Mouse (Mus musculus): Measurements from ENCODE around the gene Gm17428. TPM values are rescaled to one million over a fixed set of nuclear protein-coding genes. Genes with fewer than 3 reads are reported as not detected.
"Not testable (repeated sequence)": the region's sequence is repeated elsewhere in the genome, so short reads cannot be mapped to it uniquely, and the experiment has no call there.

The Gm17428 gene
- total RNA-seq, 2 experiments from 2014 or later = not detected

GRCm38 (mm10) chr14:54948781-54949180 lies 28.0 kb upstream of the Gm17428 start:
- ATAC-seq (replicated peaks; ENCODE audit: low FRiP score, poor library complexity, severe bottlenecking) = no peak

DNA sequence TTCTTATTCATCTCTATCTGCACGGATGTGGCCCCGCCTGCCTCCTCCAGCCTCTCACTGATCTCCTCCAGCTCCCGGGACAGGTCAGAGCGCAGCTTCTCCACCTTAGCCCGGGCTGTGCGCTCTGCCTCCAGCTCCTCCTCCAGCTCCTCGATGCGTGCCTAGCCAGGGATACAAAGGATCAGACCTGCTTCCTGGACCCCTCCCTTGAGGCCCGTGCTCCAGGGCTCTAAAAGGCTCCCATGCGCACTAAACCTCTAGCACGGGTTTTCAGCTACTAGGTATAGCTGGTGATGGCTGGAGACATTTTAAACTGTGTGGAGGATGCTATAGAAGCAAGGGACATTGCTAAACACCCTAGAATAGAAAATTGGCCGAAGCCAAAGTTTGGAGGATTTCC lies 26.2 kb upstream of the Gm17428 start:
- no peak for ATAC-seq (replicated peaks; ENCODE audit: low FRiP score, poor library complexity, severe bottlenecking)

DNA sequence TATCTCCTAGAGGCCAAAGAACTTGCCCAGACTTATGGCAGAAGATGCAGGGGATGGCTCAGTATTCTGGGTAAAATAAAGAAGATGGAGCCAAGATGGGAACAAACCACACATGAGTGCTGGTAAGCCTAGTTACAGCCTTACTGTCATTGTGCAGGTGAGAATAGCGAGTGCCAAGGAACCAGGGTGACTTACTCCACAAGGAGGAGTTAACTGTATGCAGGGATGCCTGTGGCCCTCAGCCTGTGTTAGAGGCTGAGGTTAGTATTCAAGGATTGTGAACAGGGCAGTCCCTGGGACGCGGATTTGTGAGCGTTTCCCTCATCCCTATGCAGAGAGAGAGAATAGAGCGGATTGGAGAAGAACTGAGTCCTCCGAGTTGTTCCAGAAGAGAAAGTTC lies 25.1 kb upstream of the Gm17428 start:
- no peak for ATAC-seq (replicated peaks; ENCODE audit: low FRiP score, poor library complexity, severe bottlenecking)

DNA sequence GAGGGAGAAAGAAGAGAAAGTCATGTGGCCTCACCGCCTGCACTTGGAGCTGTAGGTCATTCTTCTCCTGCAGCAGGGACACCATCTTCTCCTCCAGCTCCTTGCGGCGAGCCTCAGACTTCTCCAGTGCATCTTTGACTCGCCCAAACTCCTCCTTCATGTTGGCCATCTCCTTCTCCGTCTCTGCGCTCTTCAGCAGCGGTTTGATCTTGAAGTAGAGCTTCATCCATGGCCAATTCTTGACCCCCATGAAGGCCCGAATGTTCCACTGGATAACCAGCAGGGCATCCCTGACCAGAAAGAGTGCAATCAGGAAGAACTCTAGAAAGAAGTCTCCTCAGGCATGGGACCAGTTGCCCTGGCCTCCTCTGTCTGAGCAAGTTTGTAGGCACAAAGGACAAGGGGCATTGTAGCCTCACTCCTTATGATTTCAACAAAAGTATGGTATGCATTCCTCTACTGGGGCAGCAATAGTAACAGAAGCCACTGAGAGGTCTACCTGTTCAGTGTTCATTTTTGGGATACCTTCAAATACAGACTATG lies 23.0 kb upstream of the Gm17428 start:
- ATAC-seq (replicated peaks; ENCODE audit: low FRiP score, poor library complexity, severe bottlenecking) = no peak

GRCm38 (mm10) chr14:54954474-54954873 lies 22.3 kb upstream of the Gm17428 start:
- ATAC-seq (replicated peaks; ENCODE audit: low FRiP score, poor library complexity, severe bottlenecking) = no peak

- no peak for ATAC-seq (replicated peaks; ENCODE audit: low FRiP score, poor library complexity, severe bottlenecking)
Observed at GRCm38 (mm10) chr14:54955481-54955880, 21.3 kb upstream of the Gm17428 start.

DNA sequence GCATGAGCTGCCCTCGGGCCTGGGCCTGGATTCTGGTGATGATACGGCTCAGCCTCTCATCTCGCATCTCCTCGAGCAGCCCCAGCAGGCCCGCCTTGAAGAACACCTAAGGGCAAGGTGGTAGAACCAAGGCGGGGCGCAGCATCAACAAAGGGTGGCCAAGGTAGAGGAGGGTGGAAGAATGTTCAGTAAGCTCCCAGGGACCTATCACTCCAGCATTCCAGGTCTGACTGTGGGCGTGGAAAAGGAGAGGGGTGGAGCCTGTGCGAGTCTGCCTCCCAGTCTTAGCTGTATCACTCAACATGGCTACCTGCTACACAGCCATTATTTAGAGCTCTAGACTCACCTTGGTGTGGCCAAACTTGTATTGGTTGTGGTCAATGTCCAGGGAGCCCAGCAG lies 20.2 kb upstream of the Gm17428 start:
- ATAC-seq (replicated peaks; ENCODE audit: low FRiP score, poor library complexity, severe bottlenecking) = no peak

- ATAC-seq (replicated peaks; ENCODE audit: low FRiP score, poor library complexity, severe bottlenecking) = no peak
Observed at GRCm38 (mm10) chr14:54958503-54958902, 18.2 kb upstream of the Gm17428 start.

GRCm38 (mm10) chr14:54959197-54959596 lies 17.5 kb upstream of the Gm17428 start:
- no peak for ATAC-seq (replicated peaks; ENCODE audit: low FRiP score, poor library complexity, severe bottlenecking)

GRCm38 (mm10) chr14:54959853-54960613 lies 16.7 kb upstream of the Gm17428 start:
- 0 out of 2 replicates have a peak, but pooled peaks have one; percentile 33 for ATAC-seq (replicated peaks; ENCODE audit: low FRiP score, poor library complexity, severe bottlenecking)

GRCm38 (mm10) chr14:54960769-54961168 lies 16.0 kb upstream of the Gm17428 start:
- no peak for ATAC-seq (replicated peaks; ENCODE audit: low FRiP score, poor library complexity, severe bottlenecking)

DNA sequence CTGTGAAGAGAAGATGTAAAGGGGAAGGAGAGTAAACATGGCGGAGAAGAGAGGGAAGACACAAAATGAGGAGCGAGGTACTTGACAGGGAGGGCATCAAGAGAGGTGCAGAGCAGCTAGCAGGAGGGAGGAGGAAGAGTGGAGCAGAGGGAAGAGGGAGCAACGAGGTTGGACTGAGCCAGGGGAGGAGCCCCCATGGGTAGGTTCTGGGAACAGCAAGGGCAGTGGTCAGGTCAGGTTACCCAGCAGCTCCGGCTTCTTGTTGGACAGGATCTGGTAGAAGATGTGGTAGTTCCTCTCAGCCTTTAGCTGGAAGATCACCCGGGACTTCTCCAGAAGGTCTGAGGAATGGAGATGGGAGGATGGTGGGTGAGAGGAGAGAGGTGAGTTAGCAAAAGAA lies 15.2 kb upstream of the Gm17428 start:
- no peak for ATAC-seq (replicated peaks; ENCODE audit: low FRiP score, poor library complexity, severe bottlenecking)

DNA sequence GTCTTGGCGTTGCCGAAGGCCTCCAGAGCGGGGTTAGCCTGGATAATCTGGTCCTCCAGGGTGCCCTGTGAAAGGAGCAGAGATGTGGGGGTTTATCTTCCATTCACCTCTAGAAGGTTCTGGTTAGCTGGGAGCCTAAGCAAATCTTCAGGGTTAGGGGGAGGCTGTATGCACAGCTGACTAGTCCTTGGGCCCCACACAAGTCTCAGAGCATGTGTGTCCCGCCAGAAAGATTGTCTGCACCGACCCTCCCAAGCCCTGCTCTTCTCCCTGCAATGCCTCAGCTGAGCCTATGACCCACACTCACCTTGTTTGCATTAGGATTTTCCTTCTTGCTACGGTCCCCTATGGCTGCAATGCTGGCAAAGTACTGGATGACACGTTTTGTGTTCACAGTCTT lies 14.0 kb upstream of the Gm17428 start:
- no peak for ATAC-seq (replicated peaks; ENCODE audit: low FRiP score, poor library complexity, severe bottlenecking)

- no peak for ATAC-seq (replicated peaks; ENCODE audit: low FRiP score, poor library complexity, severe bottlenecking)
Observed at GRCm38 (mm10) chr14:54963727-54964126, 13.0 kb upstream of the Gm17428 start.

DNA sequence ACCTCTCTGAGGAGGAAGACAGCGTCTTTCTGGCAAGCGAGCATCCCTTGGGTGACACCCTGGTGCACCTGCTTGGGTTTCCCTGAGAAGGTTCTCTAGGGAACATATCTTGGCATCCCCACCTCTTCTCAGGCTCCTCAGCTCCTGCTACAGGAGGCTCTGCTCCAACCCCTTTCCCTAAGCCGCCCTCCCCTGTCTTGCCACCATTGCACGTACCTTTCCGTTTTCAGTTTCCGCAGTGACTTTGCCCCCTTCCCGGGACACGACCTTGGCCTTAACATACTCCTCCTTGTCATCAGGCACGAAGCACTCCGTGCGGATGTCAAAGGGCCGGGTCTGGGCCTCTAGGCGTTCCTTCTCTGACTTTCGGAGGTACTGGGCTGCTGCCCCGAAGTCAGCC lies 11.7 kb upstream of the Gm17428 start:
- ATAC-seq (replicated peaks; ENCODE audit: low FRiP score, poor library complexity, severe bottlenecking) = no peak

DNA sequence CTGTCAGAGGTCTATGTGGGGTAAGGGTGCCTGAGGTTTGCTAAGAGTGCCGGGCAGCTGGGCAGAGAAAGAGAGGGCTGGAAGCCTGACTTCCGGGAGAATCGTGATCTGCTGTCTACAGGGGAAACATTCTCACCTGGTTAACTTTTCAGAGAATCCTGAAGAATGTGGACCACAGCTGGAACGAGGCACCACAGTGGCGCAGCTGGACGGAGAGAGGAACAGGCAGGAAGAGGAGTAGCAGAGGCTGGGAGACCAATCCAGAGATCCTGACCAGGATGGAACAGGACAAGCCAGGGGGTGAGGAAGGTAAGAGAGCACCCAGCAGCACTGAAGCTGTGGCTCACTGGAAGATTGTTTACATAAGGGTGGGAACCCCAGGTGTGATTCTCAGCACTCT lies 11.1 kb upstream of the Gm17428 start:
- ATAC-seq (replicated peaks; ENCODE audit: low FRiP score, poor library complexity, severe bottlenecking) = no peak

GRCm38 (mm10) chr14:54966320-54966977 lies 10.3 kb upstream of the Gm17428 start, which contains the start of gene Myh6:
Gene Myh6 (minus strand): TSS chr14:54966927.
- no peak for ATAC-seq (replicated peaks; ENCODE audit: low FRiP score, poor library complexity, severe bottlenecking)

- ATAC-seq (replicated peaks; ENCODE audit: low FRiP score, poor library complexity, severe bottlenecking) = no peak
Observed at GRCm38 (mm10) chr14:54967874-54968273, 8.9 kb upstream of the Gm17428 start.

- no peak for ATAC-seq (replicated peaks; ENCODE audit: low FRiP score, poor library complexity, severe bottlenecking)
Observed at GRCm38 (mm10) chr14:54968344-54968743, 8.4 kb upstream of the Gm17428 start.

- not testable (repeated sequence) for ATAC-seq (replicated peaks; ENCODE audit: low FRiP score, poor library complexity, severe bottlenecking)
Observed at GRCm38 (mm10) chr14:54972786-54973185, 3.9 kb upstream of the Gm17428 start.
